Mouse (Mus musculus): ENCODE measurements around the gene Nars2. TPM values are rescaled to one million over a fixed set of nuclear protein-coding genes. Genes with fewer than 3 reads are reported as not detected.

The Nars2 gene
- total RNA-seq, 4 experiments from 2014 or later, result 20.5 to 30.9 (median 24.3) TPM

- DNase-seq, result no peak
Observed at GRCm38 (mm10) chr7:96971027-96971996, 20.0 kb downstream of the Nars2 start.

- DNase-seq, result no peak
Observed at GRCm38 (mm10) chr7:96972138-96972904, 21.0 kb downstream of the Nars2 start.

GRCm38 (mm10) chr7:96975914-96976313 is 24.6 kb downstream of the Nars2 start:
- DNase-seq, result no peak

GRCm38 (mm10) chr7:96977209-96977608 is 25.9 kb downstream of the Nars2 start:
- no peak for DNase-seq

- DNase-seq, result no peak
Observed at GRCm38 (mm10) chr7:96981366-96981765, 30.1 kb downstream of the Nars2 start.

GRCm38 (mm10) chr7:96983660-96984347 is 32.5 kb downstream of the Nars2 start:
- DNase-seq, result no peak

- DNase-seq, result no peak
Observed at GRCm38 (mm10) chr7:96985798-96986197, 34.5 kb downstream of the Nars2 start.

- DNase-seq, result no peak
Observed at GRCm38 (mm10) chr7:96986795-96987445, 35.6 kb downstream of the Nars2 start.

GRCm38 (mm10) chr7:96987676-96988075 is 36.4 kb downstream of the Nars2 start:
- peak; percentile 27 for DNase-seq

- DNase-seq, result peak; percentile 69
Observed at GRCm38 (mm10) chr7:97012956-97013355, 61.7 kb downstream of the Nars2 start.

- no peak for DNase-seq
Observed at GRCm38 (mm10) chr7:97018005-97018404, 66.7 kb downstream of the Nars2 start.

GRCm38 (mm10) chr7:97018418-97018817 is 67.1 kb downstream of the Nars2 start:
- no peak for DNase-seq

- no peak for DNase-seq
Observed at GRCm38 (mm10) chr7:97019303-97019702, 68.0 kb downstream of the Nars2 start.

- DNase-seq, result no peak
Observed at GRCm38 (mm10) chr7:97026772-97027358, 75.6 kb downstream of the Nars2 start.

GRCm38 (mm10) chr7:97029151-97029550 is 77.8 kb downstream of the Nars2 start:
- peak; percentile 50 for DNase-seq

- no peak for DNase-seq
Observed at GRCm38 (mm10) chr7:97032412-97032811, 81.1 kb downstream of the Nars2 start.

- peak; percentile 36 for DNase-seq
Observed at GRCm38 (mm10) chr7:97039641-97040040, 88.3 kb downstream of the Nars2 start.

- no peak for DNase-seq
Observed at GRCm38 (mm10) chr7:97041868-97042449, 90.7 kb downstream of the Nars2 start.

GRCm38 (mm10) chr7:97042981-97043380 is 91.7 kb downstream of the Nars2 start:
- no peak for DNase-seq

GRCm38 (mm10) chr7:97060966-97061365 is 109.7 kb downstream of the Nars2 start:
- no peak for DNase-seq

- DNase-seq, result no peak
Observed at GRCm38 (mm10) chr7:97071512-97071911, 120.2 kb downstream of the Nars2 start.
